Mouse (Mus musculus) megakaryocyte, embryonic 14.5 days (primary cell): Measurements from ENCODE around the gene Trabd2b. TPM values are rescaled to one million over a fixed set of nuclear protein-coding genes. Genes with fewer than 3 reads are reported as not detected.

Experiments
- H3K27me3 ChIP-seq: replicated peaks from 2 replicates; pipeline ENCODE3; 2012; ENCODE audit warnings: inconsistent platforms
- H3K36me3 ChIP-seq: replicated peaks from 2 replicates; pipeline ENCODE3; 2012; ENCODE audit warnings: low read length, inconsistent platforms, mixed read lengths
- H3K4me1 ChIP-seq: 2 replicates; pipeline ENCODE4 v1.6.1; 2012; ENCODE audit warnings: inconsistent platforms
- H3K4me3 ChIP-seq: replicated peaks from 2 replicates; pipeline ENCODE3; 2012; ENCODE audit warnings: moderate library complexity, mild to moderate bottlenecking, inconsistent platforms
- H3K9me3 ChIP-seq: 2 replicates; pipeline ENCODE4 v1.6.1; 2012; ENCODE audit warnings: inconsistent platforms
- FLI1 ChIP-seq: IDR thresholded peaks from 2 replicates; pipeline ENCODE4 v1.6.1; 2012; ENCODE audit warnings: low read length, inconsistent platforms, mixed read lengths
- GATA1 ChIP-seq: IDR thresholded peaks from 3 replicates; pipeline ENCODE4 v1.6.1; 2012; ENCODE audit warnings: mixed read lengths, low read length, inconsistent platforms, borderline replicate concordance
- polyA plus RNA-seq: library from polyadenylated mRNA; stranded (reverse); fragments of >175 nt; gene quantifications from 2 replicates; pipeline ENCODE4 v1.2.3, GENCODE M21; 2012; ENCODE audit warnings: low replicate concordance; ENCODE audit not compliant: insufficient read depth

Gene Trabd2b
- polyA plus RNA-seq, 1 experiment: not detected

GRCm38 (mm10) chr4:114564131-114564695, 157.7 kb downstream of the Trabd2b start:
- H3K36me3 ChIP-seq: no peaks in the 10 kb centered on the region

DNA sequence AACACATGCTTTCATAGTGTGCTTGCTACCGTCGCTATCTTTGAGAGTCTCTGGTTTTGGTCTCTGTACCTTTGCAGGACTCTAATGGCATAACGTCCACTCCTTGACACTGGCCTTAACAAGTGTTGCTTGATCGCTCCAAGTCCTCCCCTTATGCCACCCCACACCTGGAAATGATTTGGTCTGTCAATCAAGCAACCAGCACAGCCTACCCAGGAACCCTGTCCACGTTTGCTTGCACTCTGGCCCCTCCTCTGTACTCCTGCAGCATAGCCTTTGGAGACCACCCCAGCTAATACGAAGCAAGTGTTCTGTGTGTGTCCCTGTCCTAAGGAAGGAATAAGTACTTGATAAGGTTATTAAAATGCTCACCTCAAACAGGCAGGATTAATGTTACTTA, 161.1 kb downstream of the Trabd2b start:
- no peaks in the 10 kb centered on the region for H3K36me3 ChIP-seq
- no peaks in the 10 kb centered on the region for H3K9me3 ChIP-seq
- peaks cover 8% of the 10 kb centered on the region for H3K27me3 ChIP-seq
- no peaks in the 10 kb centered on the region for H3K4me1 ChIP-seq
- no peak overlapping the region for H3K4me3 ChIP-seq
- no peak for TF ChIP-seq GATA1
- TF ChIP-seq FLI1: no peak

More at GRCm38 (mm10) chr4:114564131-114564695, 157.7 kb downstream of the Trabd2b start:
- Histone ChIP-seq H3K4me1 (no peaks in the 10 kb centered on the region), H3K27me3 (peaks cover 6% of the 10 kb centered on the region), H3K4me3 (no peak overlapping the region), H3K9me3 (no peaks in the 10 kb centered on the region)
- TF ChIP-seq GATA1: no peak
- no peak for TF ChIP-seq FLI1

- Histone ChIP-seq H3K4me1 (no peaks in the 10 kb centered on the region), H3K36me3 (no peaks in the 10 kb centered on the region), H3K27me3 (peaks cover 8% of the 10 kb centered on the region), H3K4me3 (no peak overlapping the region), H3K9me3 (no peaks in the 10 kb centered on the region)
- TF ChIP-seq FLI1: no peak
- TF ChIP-seq GATA1: no peak
Observed at GRCm38 (mm10) chr4:114568081-114568605, 161.6 kb downstream of the Trabd2b start.

GRCm38 (mm10) chr4:114578153-114578950, 171.8 kb downstream of the Trabd2b start:
- no peak for TF ChIP-seq FLI1
- no peak for TF ChIP-seq GATA1
- Histone ChIP-seq H3K36me3 (no peaks in the 10 kb centered on the region), H3K27me3 (peaks cover 8% of the 10 kb centered on the region), H3K4me1 (no peaks in the 10 kb centered on the region), H3K4me3 (no peak overlapping the region), H3K9me3 (no peaks in the 10 kb centered on the region)

GRCm38 (mm10) chr4:114583546-114584144, 177.1 kb downstream of the Trabd2b start:
- TF ChIP-seq GATA1 (no peak), FLI1 (no peak)
- H3K4me3 ChIP-seq: no peak overlapping the region
- peaks cover 2% of the 10 kb centered on the region for H3K27me3 ChIP-seq
- H3K4me1 ChIP-seq: no peaks in the 10 kb centered on the region
- no peaks in the 10 kb centered on the region for H3K9me3 ChIP-seq
- H3K36me3 ChIP-seq: no peaks in the 10 kb centered on the region

GRCm38 (mm10) chr4:114584686-114585085, 178.2 kb downstream of the Trabd2b start:
- Histone ChIP-seq H3K27me3 (no peaks in the 10 kb centered on the region), H3K36me3 (no peaks in the 10 kb centered on the region), H3K9me3 (no peaks in the 10 kb centered on the region), H3K4me3 (no peak overlapping the region), H3K4me1 (no peaks in the 10 kb centered on the region)
- TF ChIP-seq FLI1: no peak
- TF ChIP-seq GATA1: no peak

DNA sequence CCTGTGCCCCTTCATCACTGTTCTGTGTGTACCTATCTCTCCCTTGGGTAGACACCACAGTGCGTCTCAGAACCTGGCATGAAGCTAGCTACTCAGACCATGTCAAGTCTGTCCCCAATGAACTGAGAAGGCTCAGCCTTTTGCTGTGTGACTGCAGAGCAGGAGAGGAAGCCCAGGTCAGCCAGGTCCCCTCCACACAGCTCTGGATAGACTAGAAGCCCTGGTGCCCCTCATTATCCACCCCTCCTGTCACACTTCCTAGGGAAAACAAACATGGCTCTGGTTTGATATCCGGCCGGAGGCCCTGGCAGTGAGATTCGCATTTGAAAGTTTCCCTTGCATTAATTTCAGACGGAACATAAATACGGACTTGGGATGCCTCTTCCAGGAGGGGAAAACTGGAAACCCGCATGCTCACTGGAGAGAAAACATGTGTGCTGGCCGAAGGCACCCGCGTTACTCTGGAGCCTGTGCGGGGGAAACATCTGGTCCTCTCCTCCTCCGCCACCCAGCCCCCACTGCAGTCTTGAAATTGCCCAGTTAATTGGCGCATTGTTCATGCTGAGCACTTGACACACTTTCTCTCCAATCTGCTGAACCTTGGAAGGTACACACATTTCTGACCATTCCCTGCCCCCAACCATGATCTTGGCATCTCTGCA, 187.2 kb downstream of the Trabd2b start:
- Histone ChIP-seq H3K27me3 (peaks cover 31% of the 10 kb centered on the region), H3K36me3 (no peaks in the 10 kb centered on the region), H3K4me1 (no peaks in the 10 kb centered on the region), H3K9me3 (no peaks in the 10 kb centered on the region), H3K4me3 (no peak overlapping the region)
- TF ChIP-seq GATA1 (no peak), FLI1 (no peak)

DNA sequence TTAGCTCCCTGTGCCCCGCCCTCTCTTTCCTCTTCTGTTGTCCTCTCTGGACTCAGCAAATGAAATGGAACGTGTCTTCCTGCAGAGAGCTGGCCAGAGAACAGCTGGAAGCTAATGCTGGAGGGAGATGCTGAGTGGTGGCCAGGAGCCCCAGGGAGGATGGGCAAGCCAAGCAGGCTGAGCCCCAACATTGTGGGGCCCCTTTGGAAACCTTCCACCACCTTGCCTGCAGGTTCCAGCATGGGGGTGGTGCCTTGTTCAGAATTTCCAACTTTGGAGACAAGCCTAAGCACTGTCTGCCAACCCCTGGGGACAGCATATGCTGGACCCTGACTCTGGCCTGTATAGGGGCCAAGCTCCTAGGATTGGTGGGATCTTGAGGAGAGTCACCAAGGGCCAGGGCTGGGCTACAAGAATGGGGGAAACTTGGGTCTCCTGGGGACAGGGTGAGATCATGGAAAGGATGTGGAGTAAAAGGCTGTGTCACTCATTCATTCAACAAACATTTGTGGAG, 188.7 kb downstream of the Trabd2b start:
- peaks cover 40% of the 10 kb centered on the region for H3K27me3 ChIP-seq
- no peak overlapping the region for H3K4me3 ChIP-seq
- H3K9me3 ChIP-seq: no peaks in the 10 kb centered on the region
- TF ChIP-seq FLI1 (no peak), GATA1 (no peak)
- H3K4me1 ChIP-seq: no peaks in the 10 kb centered on the region
- H3K36me3 ChIP-seq: no peaks in the 10 kb centered on the region

GRCm38 (mm10) chr4:114599121-114599520, 192.6 kb downstream of the Trabd2b start:
- no peaks in the 10 kb centered on the region for H3K36me3 ChIP-seq
- no peaks in the 10 kb centered on the region for H3K9me3 ChIP-seq
- TF ChIP-seq GATA1 (no peak), FLI1 (no peak)
- H3K27me3 ChIP-seq: peaks cover 46% of the 10 kb centered on the region
- no peaks in the 10 kb centered on the region for H3K4me1 ChIP-seq
- no peak overlapping the region for H3K4me3 ChIP-seq
